Mouse (Mus musculus): Measurements from ENCODE around the gene Cdc42bpg. TPM values are rescaled to one million over a fixed set of nuclear protein-coding genes. Genes with fewer than 3 reads are reported as not detected.
A peak's percentile ranks its signal among the peaks of the same experiment; 100 is the strongest.

Cdc42bpg gene
- 33.1 and 36.5 TPM in 2 replicates for polyA plus RNA-seq (2012; rRNA removed)

GRCm38 (mm10) chr19:6306137-6306551 is at the start of gene Cdc42bpg:
Gene Cdc42bpg (plus strand): TSS chr19:6306456.
- Histone ChIP-seq H3K4me1 (ENCODE audit: control insufficient read depth, insufficient read depth, low read length) (peaks cover 59% of the 10 kb centered on the region), H3K27me3 (ENCODE audit: control insufficient read depth, insufficient read depth, low read length) (no peaks in the 10 kb centered on the region), H3K27ac (ENCODE audit: insufficient read depth, low read length) (peak within 1 kb of the TSS; percentile 87), H3K4me3 (replicated peaks; ENCODE audit: insufficient read depth, low read depth, low read length) (peak within 1 kb of the TSS; percentile 75)
- WGBS, result 3% methylated on average over 38 of the region's 38 CpGs
- peak; percentile 92 to 94 for DNase-seq
- TF ChIP-seq CTCF (IDR thresholded peaks at IDR 0.05; ENCODE audit: borderline replicate concordance, insufficient read depth, low read depth, low read length), result no peak
- TF ChIP-seq POLR2A (IDR thresholded peaks at IDR 0.05; ENCODE audit: borderline replicate concordance, insufficient read depth, low read length), result no peak

DNA sequence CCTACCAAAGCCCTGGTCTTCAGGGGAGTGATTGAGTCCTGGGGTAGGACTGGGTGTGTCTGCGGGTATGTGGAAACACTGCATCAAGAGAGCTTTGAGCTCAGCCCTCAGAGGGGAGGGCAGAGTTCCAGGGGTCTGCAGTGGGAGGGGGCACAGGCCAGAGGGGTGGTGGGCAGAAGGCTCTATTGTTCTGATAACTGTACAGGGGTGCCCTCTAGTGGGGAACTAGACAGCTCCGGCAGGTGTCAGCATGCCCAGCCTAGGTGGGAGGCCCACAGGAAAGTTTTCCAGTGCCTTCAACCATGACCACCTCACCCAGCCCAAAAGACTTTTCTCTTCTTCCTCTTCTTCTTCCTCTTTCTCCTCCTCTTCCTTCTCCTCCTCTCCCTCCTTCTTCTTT is 45.8 kb upstream of the Cdc42bpg start:
- H3K27ac ChIP-seq (ENCODE audit: insufficient read depth, low read length), result no peak overlapping the region
- WGBS, result 71% methylated on average over 2 of the region's 2 CpGs
- peak in 1 of 2 experiments; percentile 40 for DNase-seq
- peaks cover 26% of the 10 kb centered on the region for H3K4me1 ChIP-seq (ENCODE audit: control insufficient read depth, insufficient read depth, low read length)
- no peaks in the 10 kb centered on the region for H3K27me3 ChIP-seq (ENCODE audit: control insufficient read depth, insufficient read depth, low read length)
- no peak overlapping the region for H3K4me3 ChIP-seq (replicated peaks; ENCODE audit: insufficient read depth, low read depth, low read length)
- TF ChIP-seq CTCF (IDR thresholded peaks at IDR 0.05; ENCODE audit: borderline replicate concordance, insufficient read depth, low read depth, low read length) (peak; percentile 54; the same call in 1 of the 2 replicates), POLR2A (IDR thresholded peaks at IDR 0.05; ENCODE audit: borderline replicate concordance, insufficient read depth, low read length) (no peak)

GRCm38 (mm10) chr19:6260946-6261345 is 45.3 kb upstream of the Cdc42bpg start:
- H3K4me1 ChIP-seq (ENCODE audit: control insufficient read depth, insufficient read depth, low read length), result peaks cover 30% of the 10 kb centered on the region
- 80% methylated on average over 4 of the region's 4 CpGs for WGBS
- no peak overlapping the region for H3K4me3 ChIP-seq (replicated peaks; ENCODE audit: insufficient read depth, low read depth, low read length)
- H3K27me3 ChIP-seq (ENCODE audit: control insufficient read depth, insufficient read depth, low read length), result no peaks in the 10 kb centered on the region
- peak; percentile 41 for TF ChIP-seq CTCF (IDR thresholded peaks at IDR 0.05; ENCODE audit: borderline replicate concordance, insufficient read depth, low read depth, low read length)
- no peak for TF ChIP-seq POLR2A (IDR thresholded peaks at IDR 0.05; ENCODE audit: borderline replicate concordance, insufficient read depth, low read length)
- no peak overlapping the region for H3K27ac ChIP-seq (ENCODE audit: insufficient read depth, low read length)
- no peak for DNase-seq

DNA sequence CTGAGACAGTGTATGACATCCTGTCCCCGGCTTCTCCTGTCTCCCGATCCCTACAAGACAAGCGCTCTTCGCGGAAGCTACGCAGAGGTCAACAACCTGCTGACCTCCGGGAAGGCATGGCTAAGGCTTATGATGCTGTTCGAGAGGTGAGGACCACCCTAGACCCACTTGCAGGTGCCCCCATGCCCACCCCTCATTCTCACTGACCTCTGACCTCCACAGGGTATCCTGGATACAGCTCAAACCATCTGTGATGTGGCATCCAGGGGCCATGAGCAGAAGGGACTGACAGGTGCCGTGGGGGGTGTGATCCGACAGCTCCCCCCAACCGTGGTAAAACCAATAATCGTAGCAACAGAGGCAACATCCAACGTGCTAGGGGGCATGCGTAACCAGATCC is 44.9 kb upstream of the Cdc42bpg start:
- Histone ChIP-seq H3K27ac (ENCODE audit: insufficient read depth, low read length) (no peak overlapping the region), H3K27me3 (ENCODE audit: control insufficient read depth, insufficient read depth, low read length) (no peaks in the 10 kb centered on the region), H3K4me3 (replicated peaks; ENCODE audit: insufficient read depth, low read depth, low read length) (no peak overlapping the region), H3K4me1 (ENCODE audit: control insufficient read depth, insufficient read depth, low read length) (peaks cover 30% of the 10 kb centered on the region)
- no peak for DNase-seq
- no peak for TF ChIP-seq POLR2A (IDR thresholded peaks at IDR 0.05; ENCODE audit: borderline replicate concordance, insufficient read depth, low read length)
- TF ChIP-seq CTCF (IDR thresholded peaks at IDR 0.05; ENCODE audit: borderline replicate concordance, insufficient read depth, low read depth, low read length), result no peak
- WGBS, result 86% methylated on average over 14 of the region's 14 CpGs

- no peak overlapping the region for H3K4me3 ChIP-seq (replicated peaks; ENCODE audit: insufficient read depth, low read depth, low read length)
- DNase-seq, result peak; percentile 81 to 87
- H3K4me1 ChIP-seq (ENCODE audit: control insufficient read depth, insufficient read depth, low read length), result peaks cover 36% of the 10 kb centered on the region
- WGBS, result 55% methylated on average over 7 of the region's 7 CpGs
- H3K27me3 ChIP-seq (ENCODE audit: control insufficient read depth, insufficient read depth, low read length), result no peaks in the 10 kb centered on the region
- TF ChIP-seq POLR2A (IDR thresholded peaks at IDR 0.05; ENCODE audit: borderline replicate concordance, insufficient read depth, low read length) (no peak), CTCF (IDR thresholded peaks at IDR 0.05; ENCODE audit: borderline replicate concordance, insufficient read depth, low read depth, low read length) (peak; percentile 98)
- no peak overlapping the region for H3K27ac ChIP-seq (ENCODE audit: insufficient read depth, low read length)
Observed at GRCm38 (mm10) chr19:6262222-6262621, 44.0 kb upstream of the Cdc42bpg start.

GRCm38 (mm10) chr19:6262839-6263433 is 43.3 kb upstream of the Cdc42bpg start:
- 82% methylated on average over 8 of the region's 8 CpGs for WGBS
- no peak for TF ChIP-seq CTCF (IDR thresholded peaks at IDR 0.05; ENCODE audit: borderline replicate concordance, insufficient read depth, low read depth, low read length)
- no peak for TF ChIP-seq POLR2A (IDR thresholded peaks at IDR 0.05; ENCODE audit: borderline replicate concordance, insufficient read depth, low read length)
- H3K4me1 ChIP-seq (ENCODE audit: control insufficient read depth, insufficient read depth, low read length), result peaks cover 42% of the 10 kb centered on the region
- no peaks in the 10 kb centered on the region for H3K27me3 ChIP-seq (ENCODE audit: control insufficient read depth, insufficient read depth, low read length)
- DNase-seq, result peak in 1 of 2 experiments; percentile 42
- H3K4me3 ChIP-seq (replicated peaks; ENCODE audit: insufficient read depth, low read depth, low read length), result no peak overlapping the region
- H3K27ac ChIP-seq (ENCODE audit: insufficient read depth, low read length), result no peak overlapping the region

DNA sequence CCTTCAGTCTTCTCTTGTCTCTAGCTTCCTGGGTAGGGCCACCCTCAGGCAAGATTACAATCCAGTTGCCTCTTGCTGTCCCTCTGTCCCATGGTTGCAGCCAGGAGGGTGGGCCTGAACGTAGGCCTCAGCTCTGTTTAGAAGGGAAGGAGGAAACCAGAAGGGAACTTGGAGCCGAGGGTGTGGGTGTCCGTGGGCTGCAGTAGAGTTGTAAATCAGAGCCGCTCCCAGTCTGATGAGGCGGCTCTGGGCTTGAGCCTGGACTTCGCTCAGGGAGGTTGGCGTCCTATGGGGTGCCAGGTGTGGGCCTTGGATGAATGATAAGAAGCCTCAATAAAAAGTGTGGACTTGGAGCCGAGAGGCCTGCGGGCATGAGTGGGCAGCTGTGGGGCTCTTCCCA is 42.1 kb upstream of the Cdc42bpg start:
- Histone ChIP-seq H3K4me1 (ENCODE audit: control insufficient read depth, insufficient read depth, low read length) (peaks cover 52% of the 10 kb centered on the region), H3K27ac (ENCODE audit: insufficient read depth, low read length) (0 out of 2 replicates have a peak overlapping the region, but pooled peaks have one; percentile 1), H3K27me3 (ENCODE audit: control insufficient read depth, insufficient read depth, low read length) (no peaks in the 10 kb centered on the region), H3K4me3 (replicated peaks; ENCODE audit: insufficient read depth, low read depth, low read length) (no peak overlapping the region)
- 32% methylated on average over 9 of the region's 9 CpGs for WGBS
- TF ChIP-seq POLR2A (IDR thresholded peaks at IDR 0.05; ENCODE audit: borderline replicate concordance, insufficient read depth, low read length) (no peak), CTCF (IDR thresholded peaks at IDR 0.05; ENCODE audit: borderline replicate concordance, insufficient read depth, low read depth, low read length) (no peak)
- peak in 1 of 2 experiments; percentile 37 for DNase-seq

DNA sequence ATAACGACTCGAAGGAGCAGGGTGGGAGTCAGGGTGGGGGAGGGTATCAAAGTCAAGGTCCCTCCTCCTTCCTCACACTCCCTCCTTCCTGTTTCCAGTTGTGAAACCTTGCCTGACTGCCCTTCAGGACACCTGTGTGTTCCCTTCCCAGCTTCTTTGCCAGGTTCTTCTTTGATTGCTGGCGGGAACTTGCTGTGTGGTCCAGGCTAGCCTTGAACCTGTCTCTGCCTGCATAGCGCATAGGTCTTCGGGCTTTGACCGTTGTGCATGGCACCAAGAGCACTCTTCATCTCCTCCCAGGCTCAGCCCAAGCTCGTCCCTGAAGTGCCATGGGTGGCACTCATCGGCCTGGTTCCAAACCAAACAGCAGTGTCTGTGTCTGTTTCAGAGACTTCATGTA is 41.3 kb upstream of the Cdc42bpg start:
- peak overlapping the region; percentile 45; the same call in 1 of the 2 replicates for H3K27ac ChIP-seq (ENCODE audit: insufficient read depth, low read length)
- 81% methylated on average over 8 of the region's 8 CpGs for WGBS

More for the DNA sequence above, 41.3 kb upstream of the Cdc42bpg start:
- H3K27me3 ChIP-seq (ENCODE audit: control insufficient read depth, insufficient read depth, low read length), result no peaks in the 10 kb centered on the region
- TF ChIP-seq POLR2A (IDR thresholded peaks at IDR 0.05; ENCODE audit: borderline replicate concordance, insufficient read depth, low read length), result no peak
- TF ChIP-seq CTCF (IDR thresholded peaks at IDR 0.05; ENCODE audit: borderline replicate concordance, insufficient read depth, low read depth, low read length), result no peak
- DNase-seq, result peak in 1 of 2 experiments; percentile 31
- no peak overlapping the region for H3K4me3 ChIP-seq (replicated peaks; ENCODE audit: insufficient read depth, low read depth, low read length)
- H3K4me1 ChIP-seq (ENCODE audit: control insufficient read depth, insufficient read depth, low read length), result peaks cover 55% of the 10 kb centered on the region

Data from cerebellum, adult 2 months (tissue).